Mouse (Mus musculus): ENCODE measurements at regions not wholly inside any gene's neighbourhood (a gene's known extent, or its start where the extent isn't known, plus 50 kb on each side); places are given as distances from the start of the nearest gene placed in this dataset.
A peak's percentile ranks its signal among the peaks of the same experiment; 100 is the strongest.

DNA sequence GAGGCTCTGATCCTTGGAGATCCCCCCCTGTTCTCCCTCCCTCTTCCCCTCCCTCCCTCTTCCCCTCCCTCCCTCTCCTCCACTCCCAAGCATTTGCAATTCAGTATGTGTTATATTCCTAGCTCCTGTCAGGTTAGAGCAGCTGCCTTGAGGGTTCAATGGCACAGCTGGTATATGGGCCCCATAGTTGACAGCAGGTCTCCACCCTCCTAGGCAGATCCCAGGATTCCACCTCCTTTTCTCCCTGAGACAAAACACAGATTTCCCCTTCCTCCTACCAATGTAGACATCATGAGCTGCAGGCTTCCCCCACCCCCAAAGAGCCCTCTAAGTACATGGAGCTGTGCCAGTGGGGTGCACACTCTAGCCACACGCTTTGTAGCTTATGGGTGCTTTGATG, 137.8 kb downstream of the Unc5cl start:
- no peak for DNase-seq

GRCm38 (mm10) chr17:48595418-48595963, 140.8 kb downstream of the Unc5cl start:
- DNase-seq, result peak; percentile 52 to 58

DNA sequence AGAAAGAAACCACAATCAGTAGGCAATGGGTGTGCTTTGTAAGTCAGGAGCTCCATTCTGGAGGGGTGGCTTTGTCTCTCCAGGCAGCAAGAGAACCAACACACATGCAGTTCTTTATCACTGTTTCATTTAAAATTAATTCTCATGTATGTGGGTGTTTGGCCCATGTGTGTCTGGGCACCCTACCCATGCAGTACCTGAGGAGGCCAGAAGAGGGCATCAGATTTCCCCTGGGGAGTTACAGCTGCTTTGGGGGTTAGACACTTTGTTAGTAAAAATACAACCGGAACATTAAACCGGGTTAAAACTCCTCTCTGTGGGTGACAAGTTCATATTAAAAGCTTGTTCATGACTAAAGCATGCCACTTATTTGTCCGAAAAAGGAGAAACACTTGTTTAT, 141.7 kb downstream of the Unc5cl start:
- peak; percentile 39 to 45 for DNase-seq

GRCm38 (mm10) chr17:48597301-48597700, 142.6 kb downstream of the Unc5cl start:
- DNase-seq, result no peak

DNA sequence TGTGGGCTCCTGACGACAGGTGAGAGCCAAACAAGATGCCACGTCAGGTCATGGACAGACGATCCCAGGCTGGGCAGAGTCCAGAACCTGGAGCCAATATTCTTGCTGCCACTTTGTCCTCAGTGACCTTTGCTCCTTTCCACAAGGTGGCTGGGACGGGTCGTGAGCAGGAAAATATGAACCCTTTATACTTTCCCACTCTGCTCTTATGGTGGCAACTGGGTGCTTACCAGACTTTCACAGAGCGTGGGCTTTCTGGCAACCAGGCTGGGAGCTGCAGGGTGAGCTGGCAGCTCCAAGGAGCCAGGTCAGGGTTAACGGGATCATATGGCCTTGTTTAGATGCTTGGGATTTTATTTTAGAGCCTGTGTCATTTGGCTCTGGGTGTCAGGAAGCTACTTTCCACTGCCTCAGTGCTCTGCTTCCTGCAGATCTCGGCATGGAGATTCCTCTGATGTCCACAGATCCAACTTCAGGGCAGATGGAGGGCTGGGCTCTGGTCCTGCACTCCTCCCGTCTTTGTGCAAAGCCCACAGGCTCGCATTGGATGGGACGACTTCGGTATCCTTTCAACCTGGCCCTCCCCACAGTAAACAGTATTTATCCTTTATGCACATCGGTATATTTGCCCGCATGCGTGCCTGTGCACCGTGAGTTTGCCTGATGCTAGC, 143.9 kb downstream of the Unc5cl start:
- peak; percentile 60 to 65 for DNase-seq

DNA sequence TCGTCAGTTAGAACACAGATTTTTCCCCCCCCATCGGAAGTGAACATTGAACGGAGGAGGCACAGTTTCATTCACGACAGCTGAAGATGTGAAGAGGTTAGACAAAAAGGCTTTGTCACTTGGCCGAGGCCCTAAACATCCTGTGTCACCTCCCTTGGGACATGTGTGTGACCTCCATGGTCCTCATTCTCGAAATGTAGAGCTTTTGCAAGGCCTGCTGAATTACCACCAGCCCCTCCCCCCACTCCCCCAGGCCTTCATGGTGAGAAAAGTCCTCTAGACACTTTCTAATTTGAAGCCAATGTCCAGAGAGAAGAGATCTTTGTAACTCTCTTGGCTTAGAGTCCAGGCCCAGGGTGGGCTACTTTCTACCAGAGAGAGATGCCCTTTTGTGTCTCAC, 145.5 kb downstream of the Unc5cl start:
- no peak for DNase-seq

GRCm38 (mm10) chr17:48602554-48602953, 147.9 kb downstream of the Unc5cl start:
- peak; percentile 88 to 95 for DNase-seq

DNA sequence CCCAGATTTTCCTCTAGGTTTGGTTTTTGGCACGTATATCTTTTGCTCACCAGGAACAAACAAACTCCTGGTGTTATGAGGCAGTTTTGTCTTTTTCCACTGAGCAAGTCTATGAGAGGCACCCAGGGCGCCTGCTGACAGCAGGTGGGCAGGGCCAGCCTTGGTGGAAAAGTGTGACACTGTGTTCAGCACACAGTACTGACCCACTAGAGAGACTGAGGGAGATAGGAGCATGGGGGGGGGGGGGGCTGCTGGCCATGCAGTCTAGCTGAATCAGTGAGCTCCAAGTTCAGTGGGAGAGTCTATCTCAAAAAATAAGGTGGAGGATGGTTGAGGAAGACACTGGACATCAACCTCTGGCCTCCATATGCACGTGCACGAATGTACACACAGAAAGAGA, 152.1 kb downstream of the Unc5cl start:
- DNase-seq, result no peak

DNA sequence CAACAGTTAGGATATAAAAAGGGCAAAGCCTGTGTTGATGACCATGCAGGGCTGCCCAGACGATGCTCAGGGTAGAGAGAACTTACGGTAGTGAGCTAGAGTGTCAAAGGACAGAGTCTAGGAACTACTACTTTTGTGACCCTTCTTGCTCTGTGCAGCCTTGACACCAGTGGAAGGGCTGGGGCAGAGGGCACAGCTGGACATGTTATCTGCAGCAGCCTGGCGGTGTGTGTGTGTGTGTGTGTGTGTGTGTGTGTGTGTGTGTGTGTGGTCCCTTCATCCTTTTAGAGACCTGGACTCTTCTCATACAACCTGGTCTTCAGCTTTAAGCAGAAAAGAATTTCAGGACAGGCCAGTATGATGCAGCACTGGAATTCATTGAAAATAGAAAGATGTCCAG, 153.6 kb downstream of the Unc5cl start:
- no peak for DNase-seq

GRCm38 (mm10) chr17:48610107-48610506, 155.4 kb downstream of the Unc5cl start:
- no peak for DNase-seq

DNA sequence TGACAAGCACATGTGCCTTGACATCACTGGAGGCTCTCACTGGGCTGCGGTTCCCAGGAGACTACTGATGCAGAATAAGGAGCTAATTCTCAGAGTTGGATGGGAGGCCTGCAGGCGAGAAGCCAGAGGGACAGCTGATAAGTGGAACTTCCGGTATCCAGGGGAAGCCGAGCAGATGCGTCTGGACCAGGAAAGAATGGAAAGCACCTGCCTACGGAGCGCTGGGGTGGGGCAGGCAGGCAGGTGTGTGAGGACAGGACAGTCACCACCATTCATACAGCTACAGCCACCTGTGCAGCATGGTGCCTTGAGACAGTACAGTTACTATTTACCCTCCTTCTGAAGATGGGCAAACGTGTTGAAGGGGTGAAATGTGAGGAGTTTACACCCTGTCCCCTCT, 156.1 kb downstream of the Unc5cl start:
- no peak for DNase-seq

DNA sequence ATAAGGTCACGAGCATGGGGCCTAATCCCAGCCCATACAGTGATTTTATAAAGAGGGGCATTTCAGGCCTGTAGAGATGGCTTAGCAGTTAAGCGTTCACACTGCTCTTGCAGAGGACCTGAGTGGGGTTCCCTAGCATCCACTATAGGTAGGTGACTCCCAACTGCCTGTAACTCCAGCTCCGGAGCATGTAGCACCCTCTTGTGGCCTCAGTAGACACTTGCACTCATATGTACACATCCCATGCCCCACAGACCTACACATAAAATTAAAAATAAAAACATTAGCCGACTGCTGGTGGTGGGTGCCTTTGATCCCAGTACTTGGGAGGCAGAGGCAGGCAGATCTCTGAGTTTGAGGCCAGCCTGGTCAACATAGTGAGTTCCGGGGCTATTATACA, 158.8 kb downstream of the Unc5cl start:
- DNase-seq, result no peak

DNA sequence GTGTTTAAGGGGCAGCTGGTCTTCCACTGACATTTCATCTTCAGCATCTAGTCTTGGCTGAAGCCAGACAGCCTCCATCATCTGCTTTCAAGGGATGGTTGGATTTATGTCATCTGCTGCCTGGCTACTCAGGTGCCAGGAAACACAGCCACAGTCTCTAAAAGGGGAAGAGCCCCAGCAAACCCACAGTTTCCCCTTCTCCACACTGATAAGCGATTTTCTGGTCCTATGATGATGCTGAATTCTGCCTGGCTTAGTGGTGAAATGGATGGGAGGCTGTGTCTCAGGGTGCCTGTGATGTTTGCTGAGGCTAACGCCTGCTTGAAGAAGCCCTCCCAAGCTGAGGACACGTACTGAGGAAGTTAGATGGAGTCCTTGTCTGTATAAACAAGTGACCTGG, 160.5 kb downstream of the Unc5cl start:
- DNase-seq, result no peak

- no peak for DNase-seq
Measured at GRCm38 (mm10) chr17:48616205-48616604, 161.5 kb downstream of the Unc5cl start.

GRCm38 (mm10) chr17:48620896-48621295, 166.2 kb downstream of the Unc5cl start:
- no peak for DNase-seq

DNA sequence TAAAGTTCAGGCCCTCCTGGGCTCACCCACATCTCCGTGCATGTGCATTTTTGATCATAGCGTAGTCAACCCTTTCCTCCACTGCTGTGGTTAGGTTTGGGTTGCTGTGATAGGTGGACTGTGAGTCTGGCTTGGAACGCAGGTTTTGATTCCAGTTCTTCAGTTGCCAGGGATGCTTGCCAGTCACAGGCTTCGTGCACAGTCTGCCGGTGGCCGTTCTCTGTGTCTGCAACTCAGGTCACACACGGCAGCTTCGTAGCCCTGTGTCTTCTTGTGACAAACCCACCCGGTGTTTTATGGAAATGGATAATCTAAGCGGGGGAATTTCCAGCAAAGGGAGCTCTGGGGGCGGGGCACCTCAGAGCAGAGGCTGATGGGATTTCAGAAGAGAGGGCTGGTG, 167.0 kb downstream of the Unc5cl start:
- DNase-seq, result peak; percentile 47 to 51

- no peak for DNase-seq
Measured at GRCm38 (mm10) chr17:48624937-48625336, 170.2 kb downstream of the Unc5cl start.

DNA sequence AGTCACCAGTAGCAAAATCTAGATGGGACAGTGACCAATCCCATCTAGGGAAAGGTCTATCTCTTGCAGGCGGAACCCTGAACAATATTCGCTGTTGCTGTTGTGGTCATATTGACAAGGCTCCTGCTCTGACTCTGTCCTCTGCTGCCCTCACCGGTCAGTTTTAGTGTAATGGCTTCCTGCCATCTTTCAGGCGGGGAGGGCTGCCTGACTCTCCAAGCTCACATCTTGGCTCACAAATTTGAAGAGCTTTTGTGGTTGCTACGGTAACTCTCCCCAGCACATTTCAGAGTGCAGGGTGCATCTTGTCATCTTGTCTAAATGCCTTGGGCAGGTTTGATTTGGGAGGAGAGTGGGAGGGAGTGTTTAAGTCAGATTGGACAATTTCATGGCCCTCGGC, 171.3 kb downstream of the Unc5cl start:
- DNase-seq, result peak; percentile 63 to 64

DNA sequence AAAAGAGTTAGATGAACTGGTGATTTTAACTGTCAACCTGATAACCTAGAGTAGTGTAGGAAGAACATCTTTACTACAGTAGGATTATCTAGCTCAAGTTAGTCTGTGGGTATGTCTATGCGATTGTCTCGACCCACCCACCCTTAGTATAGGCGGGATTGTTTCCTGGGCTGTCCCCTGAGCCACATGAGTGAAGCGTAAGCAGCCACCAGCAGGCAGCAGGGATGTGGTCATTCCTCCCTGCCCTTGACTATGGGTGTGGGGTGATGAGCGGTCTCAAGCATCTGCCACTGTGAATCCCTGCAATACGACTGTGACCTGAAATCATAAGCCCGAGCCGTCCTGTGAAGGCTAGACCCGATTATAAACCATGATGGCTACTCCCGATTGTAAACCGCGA, 184.9 kb downstream of the Unc5cl start:
- no peak for DNase-seq

DNA sequence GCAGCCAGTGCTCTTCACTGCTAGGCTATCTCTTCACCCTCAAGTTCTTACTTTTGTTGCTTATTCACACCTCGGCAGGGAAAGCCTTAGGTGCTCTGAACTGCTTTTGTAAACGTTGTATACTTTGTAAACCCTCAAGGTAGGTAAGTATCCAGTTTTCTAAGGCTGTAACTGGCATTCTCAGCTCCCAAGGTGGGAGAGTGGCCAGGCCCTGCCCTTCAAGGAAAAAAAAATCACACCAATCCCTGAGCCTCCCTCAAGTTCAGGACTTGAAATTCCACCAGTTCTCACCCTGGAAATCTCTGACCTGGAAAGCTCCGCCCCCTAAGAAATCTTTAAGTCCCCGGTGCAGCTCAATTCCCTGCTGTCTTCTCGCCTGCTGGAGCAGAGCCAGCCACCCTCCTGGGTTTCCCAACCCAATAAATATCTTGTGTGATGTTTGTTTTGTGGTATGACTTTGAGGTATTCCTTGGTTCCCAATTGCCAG, 188.9 kb downstream of the Unc5cl start:
- no peak for DNase-seq

- no peak for DNase-seq
Measured at GRCm38 (mm10) chr17:48645056-48645455, 190.4 kb downstream of the Unc5cl start.

DNA sequence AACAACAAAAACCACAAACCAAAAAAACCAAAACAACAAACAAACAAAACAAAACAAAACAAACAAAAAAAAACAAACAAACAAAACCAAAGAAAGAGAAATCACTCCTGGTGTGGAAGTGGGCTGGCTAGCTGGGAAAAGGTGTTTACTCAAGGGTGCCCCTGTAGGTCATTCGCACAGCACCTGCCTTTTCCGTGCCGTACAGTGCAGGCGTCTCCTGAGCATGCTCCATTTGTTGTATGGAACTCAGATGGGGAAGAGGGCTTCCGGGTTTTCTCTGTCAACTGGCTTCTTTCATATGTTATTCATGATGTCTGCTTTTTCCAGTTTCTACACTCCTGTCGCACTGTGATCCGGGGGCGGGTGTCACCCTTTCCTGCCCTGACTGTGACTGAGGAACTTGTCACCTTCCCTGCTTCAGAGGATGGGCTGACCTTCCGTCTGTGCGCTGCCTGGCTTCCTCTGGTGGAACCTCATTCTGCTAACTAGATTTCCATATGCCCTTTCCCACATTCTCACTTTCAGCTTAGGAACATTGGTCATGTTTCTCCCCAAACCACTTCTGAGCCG, 192.0 kb downstream of the Unc5cl start:
- DNase-seq, result no peak

- DNase-seq, result no peak
Measured at GRCm38 (mm10) chr17:48647431-48647830, 192.7 kb downstream of the Unc5cl start.

- no peak for DNase-seq
Measured at GRCm38 (mm10) chr17:48650556-48650955, 195.9 kb downstream of the Unc5cl start.

DNA sequence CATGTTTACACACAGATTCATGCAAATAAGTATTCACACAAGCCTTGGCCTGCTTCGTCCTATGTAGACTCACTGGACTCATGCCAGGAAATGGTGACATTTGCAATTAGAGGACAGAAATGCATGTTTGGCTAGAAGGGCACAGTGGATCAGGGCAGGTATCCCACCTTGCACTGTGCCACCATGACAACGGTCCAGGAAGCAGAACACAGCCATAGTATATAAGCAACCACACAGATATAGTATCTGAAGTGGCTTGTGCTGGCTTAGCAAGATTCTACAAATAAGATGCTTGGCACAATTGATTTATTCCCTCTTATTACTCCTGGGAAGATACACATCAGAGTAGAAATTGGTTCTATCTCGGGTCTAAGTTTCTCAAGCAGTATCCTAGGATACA, 218.0 kb downstream of the Unc5cl start:
- DNase-seq, result no peak

Data from cerebellum, postnatal 10 days (tissue).